Mouse (Mus musculus) cerebellum, adult 2 months (tissue): ENCODE measurements around the gene Cdkl4. TPM values are rescaled to one million over a fixed set of nuclear protein-coding genes. Genes with fewer than 3 reads are reported as not detected.

Experiments
- DNase-seq, 2 experiments: peaks; one replicate each; pipeline ENCODE4 v3.0.0; 2021
- H3K27ac ChIP-seq: fragments of 200-500 bp; 2 replicates; pipeline ENCODE4 v1.5.1; 2012; ENCODE audit warnings: low read length, control low read depth, inconsistent platforms; ENCODE audit not compliant: insufficient read depth
- H3K27me3 ChIP-seq: fragments of 200-500 bp; 2 replicates; pipeline ENCODE4 v1.6.1; 2012; ENCODE audit warnings: inconsistent platforms, mild to moderate bottlenecking, low read length, moderate library complexity; ENCODE audit not compliant: control insufficient read depth, insufficient read depth
- H3K4me1 ChIP-seq: fragments of 200-500 bp; 2 replicates; pipeline ENCODE4 v1.6.1; 2011; ENCODE audit warnings: low read length; ENCODE audit not compliant: control insufficient read depth, insufficient read depth
- H3K4me3 ChIP-seq: fragments of 200-500 bp; replicated peaks from 2 replicates; pipeline ENCODE3; 2011; ENCODE audit warnings: mild to moderate bottlenecking, low read depth, low read length, control low read depth; ENCODE audit not compliant: insufficient read depth
- CTCF ChIP-seq: fragments of 200-500 bp; IDR thresholded peaks from 2 replicates; pipeline ENCODE4 v1.5.1; 2011; ENCODE audit warnings: low read depth, mild to moderate bottlenecking, control low read depth, low read length, moderate library complexity, borderline replicate concordance; ENCODE audit not compliant: insufficient read depth
- POLR2A ChIP-seq: fragments of 200-500 bp; IDR thresholded peaks from 2 replicates; pipeline ENCODE4 v1.6.1; 2011; ENCODE audit warnings: low read length, control low read depth, borderline replicate concordance; ENCODE audit not compliant: insufficient read depth
- WGBS: fragments of 180-500 bp; shearing (Covaris S2); methylation state at CpG from one replicate; pipeline ENCODE4 v1.1.7; 2018; 5-methylcytosine and 5-hydroxymethylcytosine counted together
- polyA plus RNA-seq: library from polyadenylated mRNA; depleted of rRNA; stranded (reverse); fragments of >200 nt; gene quantifications from 2 replicates; pipeline ENCODE4 v1.2.3, GENCODE M21; 2012

Cdkl4 gene
- polyA plus RNA-seq, 1 experiment, result 1.3 TPM

DNA sequence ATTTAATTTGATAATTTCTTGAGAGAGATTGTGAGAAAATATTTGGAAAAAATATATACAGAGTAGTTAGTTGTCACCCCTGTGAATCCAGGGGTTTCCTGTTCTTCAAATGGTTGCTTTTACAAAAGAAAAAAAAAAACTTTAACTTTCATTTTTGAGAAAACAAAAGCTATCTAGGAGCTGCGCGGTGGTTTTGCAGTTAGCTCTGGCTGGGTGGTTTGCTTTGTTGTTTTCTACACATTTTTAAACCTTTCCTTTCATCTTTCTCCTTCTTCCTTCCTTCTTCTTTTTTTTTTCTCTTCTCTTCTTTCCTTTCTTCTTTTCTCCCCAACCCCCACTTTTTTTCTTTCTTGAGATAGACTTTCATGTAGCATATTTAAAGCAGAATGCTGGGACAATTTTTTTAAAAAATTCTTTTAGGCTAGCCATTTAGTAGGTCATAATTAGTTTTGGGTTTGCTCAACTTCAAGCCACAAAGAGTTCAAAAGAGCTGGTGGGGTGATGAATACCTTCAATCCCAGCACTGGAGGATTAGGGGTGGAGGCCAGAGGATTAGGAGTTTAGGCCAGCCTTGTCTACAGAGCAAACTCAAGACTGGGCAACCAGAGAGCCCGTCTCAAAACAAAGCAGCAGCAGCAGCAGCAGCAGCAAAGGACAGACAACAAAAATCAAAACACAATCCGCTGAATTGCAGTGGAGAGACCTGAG is 55.9 kb downstream of the Cdkl4 start:
- Histone ChIP-seq H3K27ac (no peak overlapping the region), H3K4me1 (no peaks in the 10 kb centered on the region), H3K4me3 (no peak overlapping the region), H3K27me3 (no peaks in the 10 kb centered on the region)
- TF ChIP-seq POLR2A (no peak), CTCF (no peak)
- no peak for DNase-seq
- 56% methylated on average over 4 of the region's 4 CpGs for WGBS

- no peak for DNase-seq
- Histone ChIP-seq H3K27me3 (no peaks in the 10 kb centered on the region), H3K4me1 (no peaks in the 10 kb centered on the region), H3K4me3 (no peak overlapping the region), H3K27ac (no peak overlapping the region)
- WGBS, result 82% methylated on average over 8 of the region's 8 CpGs
- TF ChIP-seq CTCF (no peak), POLR2A (no peak)
Measured at GRCm38 (mm10) chr17:80520537-80520936, 57.1 kb downstream of the Cdkl4 start.

- Histone ChIP-seq H3K4me3 (no peak overlapping the region), H3K4me1 (no peaks in the 10 kb centered on the region), H3K27ac (no peak overlapping the region), H3K27me3 (no peaks in the 10 kb centered on the region)
- no peak for DNase-seq
- TF ChIP-seq CTCF, result no peak
- 77% methylated on average over 12 of the region's 12 CpGs for WGBS
Measured at GRCm38 (mm10) chr17:80518811-80519210, 58.8 kb downstream of the Cdkl4 start.

DNA sequence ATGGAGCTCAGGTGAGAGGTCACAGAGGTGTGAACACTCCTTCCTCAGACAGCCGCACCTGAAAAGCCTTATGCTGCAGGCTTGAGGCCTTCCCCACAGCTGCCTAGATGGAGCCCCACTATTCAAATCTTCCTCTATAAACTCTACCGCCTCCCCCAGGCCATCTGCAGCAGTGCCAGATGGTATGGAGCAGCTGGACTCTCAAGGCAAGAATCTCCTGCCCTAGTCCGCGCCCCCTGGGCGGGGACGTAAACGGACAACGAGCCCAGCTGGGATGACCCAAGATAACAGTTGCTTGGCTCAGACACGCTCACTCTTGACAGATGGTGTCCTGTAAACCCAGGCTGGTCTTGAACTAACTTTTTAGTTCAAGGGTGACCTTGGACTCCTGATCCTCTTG is 60.4 kb downstream of the Cdkl4 start:
- no peak for DNase-seq
- Histone ChIP-seq H3K4me3 (no peak overlapping the region), H3K27me3 (no peaks in the 10 kb centered on the region), H3K4me1 (no peaks in the 10 kb centered on the region), H3K27ac (no peak overlapping the region)
- TF ChIP-seq CTCF (no peak), POLR2A (no peak)
- WGBS, result 52% methylated on average over 9 of the region's 9 CpGs

DNA sequence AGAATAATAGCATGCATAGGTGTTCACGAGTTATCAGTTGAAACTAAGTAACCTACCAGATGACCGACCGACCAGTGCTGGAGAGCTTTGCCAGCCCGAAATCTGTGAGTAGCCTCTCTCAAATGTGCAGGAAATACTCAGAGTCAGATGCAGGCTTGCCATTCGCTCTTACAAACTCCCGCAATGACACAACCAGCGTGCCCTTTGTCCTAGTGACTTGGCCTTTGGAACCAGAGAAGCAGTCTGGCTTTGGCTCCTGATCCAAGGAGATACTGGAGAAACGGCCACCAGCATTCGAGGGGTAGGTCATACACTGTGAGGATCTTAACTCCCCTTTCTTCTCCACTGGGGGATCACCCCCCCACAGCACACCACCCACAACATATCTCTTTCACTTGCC is 61.7 kb downstream of the Cdkl4 start:
- no peak overlapping the region for H3K4me3 ChIP-seq
- TF ChIP-seq CTCF (no peak), POLR2A (no peak)
- 91% methylated on average over 9 of the region's 9 CpGs for WGBS
- no peak overlapping the region for H3K27ac ChIP-seq
- no peak for DNase-seq
- no peaks in the 10 kb centered on the region for H3K27me3 ChIP-seq
- no peaks in the 10 kb centered on the region for H3K4me1 ChIP-seq

- Histone ChIP-seq H3K4me1 (no peaks in the 10 kb centered on the region), H3K27me3 (no peaks in the 10 kb centered on the region), H3K4me3 (no peak overlapping the region), H3K27ac (no peak overlapping the region)
- DNase-seq, result no peak
- WGBS, result 92% methylated on average over 7 of the region's 7 CpGs
- TF ChIP-seq POLR2A, result no peak
- TF ChIP-seq CTCF, result no peak
Measured at GRCm38 (mm10) chr17:80515513-80515912, 62.1 kb downstream of the Cdkl4 start.

DNA sequence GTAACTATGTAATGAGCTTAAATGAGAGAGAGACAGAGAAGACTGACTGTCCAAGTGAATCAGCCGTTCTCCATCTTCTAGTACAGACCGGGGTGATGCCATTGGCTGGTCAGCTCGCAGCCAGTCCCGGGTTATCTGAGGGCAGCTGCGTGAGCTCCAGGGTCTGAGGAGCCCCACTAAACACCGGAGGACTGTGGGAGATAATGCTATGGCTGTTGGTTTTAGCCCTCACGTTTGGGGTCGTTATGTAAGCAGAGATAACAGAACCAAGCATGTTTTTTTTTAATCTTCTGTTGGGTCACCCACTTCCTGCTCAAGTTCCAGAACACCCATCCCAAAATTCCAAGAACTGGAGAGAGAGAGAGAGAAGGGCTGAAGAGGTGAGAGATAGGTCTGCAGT is 63.8 kb downstream of the Cdkl4 start:
- Histone ChIP-seq H3K27me3 (no peaks in the 10 kb centered on the region), H3K27ac (no peak overlapping the region), H3K4me1 (no peaks in the 10 kb centered on the region), H3K4me3 (no peak overlapping the region)
- 86% methylated on average over 8 of the region's 8 CpGs for WGBS
- no peak for TF ChIP-seq CTCF
- TF ChIP-seq POLR2A, result no peak
- no peak for DNase-seq

GRCm38 (mm10) chr17:80510459-80510855 is 67.2 kb downstream of the Cdkl4 start:
- no peaks in the 10 kb centered on the region for H3K27me3 ChIP-seq
- no peak overlapping the region for H3K4me3 ChIP-seq
- 85% methylated on average over 3 of the region's 3 CpGs for WGBS
- no peak for DNase-seq
- TF ChIP-seq CTCF (no peak), POLR2A (no peak)
- H3K4me1 ChIP-seq, result no peaks in the 10 kb centered on the region
- H3K27ac ChIP-seq, result no peak overlapping the region
